Mouse (Mus musculus) cortical plate, adult 2 months (tissue): Measurements from ENCODE around the gene Ptges3l.

Experiments used
- CTCF ChIP-seq: fragments of 200-500 bp; IDR thresholded peaks from 2 replicates; pipeline ENCODE4 v1.5.1; 2011; ENCODE audit warnings: mild to moderate bottlenecking, control low read depth, low read length; ENCODE audit not compliant: insufficient read depth; ENCODE audit errors: extremely low read depth
- POLR2A ChIP-seq: fragments of 200-500 bp; IDR thresholded peaks from 2 replicates; pipeline ENCODE4 v1.6.1; 2011; ENCODE audit warnings: mild to moderate bottlenecking, low read length, control low read depth; ENCODE audit not compliant: insufficient read depth; ENCODE audit errors: extremely low read depth

GRCm38 (mm10) chr11:101455627-101456026 is 30.5 kb upstream of the Ptges3l start:
- no peak for TF ChIP-seq CTCF
- no peak for TF ChIP-seq POLR2A
